Mouse (Mus musculus) midbrain, postnatal 0 days (tissue): ENCODE results near the gene Smr3a. TPM values are rescaled to one million over a fixed set of nuclear protein-coding genes. Genes with fewer than 3 reads are reported as not detected.

Source experiments
- ATAC-seq: fragments of 200-750 bp; cut with Nextera tagmentation; 2 replicates; pipeline ENCODE4 v1.8.0; 2017; ENCODE audit warnings: moderate number of reproducible peaks, mild to moderate bottlenecking, moderate TSS enrichment, moderate library complexity; ENCODE audit not compliant: low FRiP score
- DNase-seq: peaks from one replicate; pipeline ENCODE4 v3.0.0-alpha.2; 2015; ENCODE audit warnings: low spot score
- H3K27ac ChIP-seq: fragments of 300-500 bp; sonication (generic); 2 replicates; pipeline ENCODE4 v1.5.1; 2014; ENCODE audit warnings: low read depth, mild to moderate bottlenecking, low read length, mixed read lengths
- H3K27me3 ChIP-seq: fragments of 300-500 bp; sonication (generic); 2 replicates; pipeline ENCODE4 v1.6.1; 2014; ENCODE audit warnings: low read length, control low read depth, mixed read lengths; ENCODE audit not compliant: insufficient read depth
- H3K36me3 ChIP-seq: fragments of 300-500 bp; sonication (generic); 2 replicates; pipeline ENCODE4 v1.6.1; 2014; ENCODE audit warnings: low read length, control low read depth, mixed read lengths; ENCODE audit not compliant: insufficient read depth
- H3K4me1 ChIP-seq: fragments of 300-500 bp; sonication (generic); 2 replicates; pipeline ENCODE4 v1.6.1; 2014; ENCODE audit warnings: mild to moderate bottlenecking, control low read depth, antibody characterized with exemption, low read length, mixed read lengths; ENCODE audit not compliant: insufficient read depth
- H3K4me2 ChIP-seq: fragments of 300-500 bp; sonication (generic); 2 replicates; pipeline ENCODE4 v1.6.1; 2014; ENCODE audit warnings: low read depth, mild to moderate bottlenecking, low read length, mixed read lengths; ENCODE audit not compliant: poor library complexity, severe bottlenecking
- H3K4me3 ChIP-seq: fragments of 300-500 bp; sonication (generic); 2 replicates; pipeline ENCODE4 v1.5.1; 2014; ENCODE audit warnings: low read depth, mild to moderate bottlenecking, low read length, moderate library complexity
- H3K9ac ChIP-seq: fragments of 300-500 bp; sonication (generic); replicated peaks from 2 replicates; pipeline ENCODE4 v1.6.1; 2014; ENCODE audit warnings: mild to moderate bottlenecking, low read length, moderate library complexity, mixed read lengths; ENCODE audit not compliant: poor library complexity, severe bottlenecking
- H3K9me3 ChIP-seq: fragments of 300-500 bp; sonication (generic); 2 replicates; pipeline ENCODE4 v1.6.1; 2016; ENCODE audit warnings: low read length, control low read depth
- CTCF ChIP-seq: IDR thresholded peaks from 2 replicates; pipeline ENCODE4 v1.5.1; 2016; ENCODE audit warnings: antibody characterized with exemption, mild to moderate bottlenecking
- WGBS: fragments of 180-500 bp; shearing (Covaris S2); extraction: QIAGEN DNeasy Blood & Tissue Kit; methylation state at CpG from one replicate; pipeline ENCODE4 v1.1.7; 2014; 5-methylcytosine and 5-hydroxymethylcytosine counted together
- polyA plus RNA-seq: library from polyadenylated mRNA; unstranded; fragments of >200 nt; fragmentation: Nextera tagmentation; extraction: Ambion mirVana; gene quantifications from 2 replicates; pipeline ENCODE4 v1.2.1, GENCODE M21; 2015
- total RNA-seq: library from RNA; depleted of rRNA; stranded (reverse); fragments of >200 nt; gene quantifications from 2 replicates; pipeline ENCODE4 v1.2.3, GENCODE M21; 2014; rRNA removed

The Smr3a gene
- total RNA-seq (not detected in 2 replicates), polyA plus RNA-seq (0.38 TPM in 1 of 2 replicates, not detected in the other)

DNA sequence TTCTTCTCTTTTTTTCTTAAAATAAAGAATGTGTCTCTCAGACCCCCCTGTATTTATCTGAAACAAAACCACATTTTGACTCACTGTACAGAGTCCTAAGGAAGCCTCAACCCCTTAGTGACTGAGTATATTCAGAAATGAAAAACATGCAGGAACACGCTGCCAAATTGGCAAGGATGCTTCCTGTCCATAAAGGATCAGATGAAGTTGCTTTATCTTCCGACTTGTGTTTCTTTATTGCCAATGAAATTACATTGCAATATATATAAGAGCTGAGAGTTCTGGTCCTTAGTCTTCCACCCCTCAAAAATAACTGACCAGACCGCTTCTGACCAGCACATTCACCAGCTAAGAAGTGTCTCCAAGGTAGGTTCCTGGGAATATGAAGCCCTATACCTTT lies at the start of gene Smr3a:
Gene Smr3a, plus strand, starts transcription at position 301 of the 400 bp plus-strand sequence.
- DNase-seq (no peak), ATAC-seq (no peak)
- Histone ChIP-seq H3K4me1 (no peaks in the 10 kb centered on the region), H3K4me3 (no peak within 1 kb of the TSS), H3K4me2 (no peak within 1 kb of the TSS), H3K27me3 (no peaks in the 10 kb centered on the region), H3K36me3 (no peaks in the 10 kb centered on the region), H3K9me3 (no peaks in the 10 kb centered on the region), H3K27ac (no peak within 1 kb of the TSS), H3K9ac (no peak within 1 kb of the TSS)
- WGBS = 91% methylated on average over 3 of the region's 3 CpGs
- TF ChIP-seq CTCF = no peak

DNA sequence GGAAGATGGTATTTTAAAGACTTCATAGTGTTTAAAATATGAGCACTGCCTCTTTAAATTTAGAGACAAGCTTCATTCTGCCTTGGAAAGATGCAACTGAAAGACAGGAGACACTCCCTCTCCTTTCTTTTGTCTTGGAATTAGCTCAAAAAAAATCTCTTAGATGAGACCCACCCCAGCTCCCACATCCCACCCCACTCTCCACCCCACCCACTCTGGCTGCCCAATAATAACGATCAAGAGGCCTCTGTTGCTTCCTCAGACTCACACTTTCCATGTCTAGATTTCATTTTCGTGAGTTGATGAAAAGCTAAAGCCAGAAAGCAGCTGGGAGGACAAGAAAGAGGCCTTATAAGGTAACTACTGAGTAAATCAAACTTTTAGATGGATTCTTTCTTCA lies 33.1 kb upstream of the Smr3a start, which contains the start of the genes 2310003L06Rik and Gm28434:
Gene 2310003L06Rik, plus strand, starts transcription at position 259 of the 400 bp plus-strand sequence.
Gene Gm28434, plus strand, starts transcription at position 317 of the 400 bp plus-strand sequence.
- H3K4me1 ChIP-seq = no peaks in the 10 kb centered on the region
- no peak for DNase-seq
- no peaks in the 10 kb centered on the region for H3K36me3 ChIP-seq
- no peak for TF ChIP-seq CTCF
- H3K4me2 ChIP-seq = no peak within 1 kb of the TSS
- H3K27me3 ChIP-seq = no peaks in the 10 kb centered on the region
- H3K27ac ChIP-seq = no peak within 1 kb of the TSS
- no peak for ATAC-seq
- H3K9ac ChIP-seq = no peak within 1 kb of the TSS
- no peaks in the 10 kb centered on the region for H3K9me3 ChIP-seq
- H3K4me3 ChIP-seq = no peak within 1 kb of the TSS
- 56% methylated on average over 2 of the region's 2 CpGs for WGBS

DNA sequence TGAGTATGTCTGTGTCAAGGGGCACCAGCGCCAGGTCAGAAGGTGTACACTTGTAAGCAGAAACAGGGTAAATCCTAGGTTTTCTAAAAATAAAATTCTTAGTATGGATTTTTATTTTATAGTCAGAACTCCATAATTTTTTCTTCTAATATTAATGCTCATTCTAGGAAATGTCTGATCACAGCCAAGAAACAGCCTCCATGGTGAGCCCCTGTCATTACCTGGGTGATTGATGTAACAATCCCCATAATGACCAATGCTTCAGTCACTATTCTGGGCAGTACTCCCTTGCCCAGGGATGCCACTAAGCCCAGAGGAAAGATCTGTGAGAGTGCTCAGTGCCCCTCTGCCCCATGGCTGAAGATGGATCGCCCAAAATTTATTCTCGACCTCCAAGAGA lies 23.2 kb upstream of the Smr3a start, which contains the start of gene Cabs1:
Gene Cabs1, plus strand, starts transcription at position 301 of the 400 bp plus-strand sequence.
- no peak for DNase-seq
- TF ChIP-seq CTCF = no peak
- no peaks in the 10 kb centered on the region for H3K4me1 ChIP-seq

DNA sequence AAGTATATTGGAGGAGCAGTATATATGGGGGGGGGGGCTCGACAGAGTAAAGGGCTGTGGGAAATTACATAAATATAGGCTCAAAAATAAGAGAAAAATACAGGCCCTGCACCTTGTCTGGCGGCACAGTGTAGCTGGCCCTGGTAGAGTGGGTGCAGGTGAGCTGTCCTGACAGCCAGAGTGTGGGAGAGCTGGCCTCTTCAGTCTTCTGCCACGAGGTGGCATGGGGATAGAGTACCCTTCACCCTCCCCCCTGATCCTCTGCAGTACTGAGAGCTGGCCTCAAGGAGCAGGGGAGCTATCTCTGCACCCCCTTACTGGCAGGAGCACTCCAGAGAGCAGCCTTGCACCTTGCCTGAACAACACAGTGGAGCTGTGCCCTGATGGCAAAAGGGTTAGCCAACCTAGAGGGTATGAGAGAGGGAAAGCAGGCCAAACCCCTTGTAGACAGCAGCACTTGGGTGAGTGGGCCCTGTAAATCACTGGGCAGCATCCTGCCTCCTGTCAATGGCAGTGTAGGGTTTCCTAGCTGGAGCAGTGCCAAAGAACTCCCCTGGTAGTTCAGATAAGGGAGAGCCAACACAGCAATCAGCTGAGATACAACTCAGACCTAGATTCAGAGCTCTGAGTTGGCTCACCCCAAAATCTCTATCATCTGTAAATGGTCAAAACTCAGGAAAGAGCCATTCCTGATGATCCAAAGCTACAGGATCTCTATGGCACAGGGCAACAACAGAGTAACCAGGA lies 19.7 kb upstream of the Smr3a start:
- no peak for TF ChIP-seq CTCF

More for the DNA sequence above, 23.2 kb upstream of the Smr3a start, which contains the start of gene Cabs1:
- 89% methylated on average over 3 of the region's 3 CpGs for WGBS
- H3K9me3 ChIP-seq = no peaks in the 10 kb centered on the region
- H3K27me3 ChIP-seq = no peaks in the 10 kb centered on the region
- H3K27ac ChIP-seq = no peak within 1 kb of the TSS
- H3K4me3 ChIP-seq = no peak within 1 kb of the TSS
- H3K4me2 ChIP-seq = no peak within 1 kb of the TSS
- H3K36me3 ChIP-seq = no peaks in the 10 kb centered on the region
- no peak for ATAC-seq
- no peak within 1 kb of the TSS for H3K9ac ChIP-seq

DNA sequence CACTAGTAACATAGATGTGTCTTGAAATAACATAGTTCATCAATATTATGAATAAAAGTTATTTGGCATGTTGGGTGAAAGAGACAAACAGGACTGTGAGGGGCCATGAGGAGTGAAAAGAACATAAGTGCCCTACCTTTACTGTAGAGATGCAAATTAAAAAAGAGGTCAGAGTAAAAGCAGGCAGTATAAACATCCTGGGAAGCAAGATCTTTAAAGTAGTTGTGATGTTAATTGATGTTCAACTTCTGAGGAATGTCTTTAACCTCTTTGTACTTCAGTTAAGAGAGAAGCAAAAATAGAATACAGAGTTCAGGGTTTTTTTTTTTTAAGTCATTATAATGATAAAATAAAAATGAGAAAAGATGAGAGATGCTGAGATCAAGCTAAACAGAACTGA lies 2.9 kb downstream of the Smr3a start:
- DNase-seq = no peak
- Histone ChIP-seq H3K27ac (no peak overlapping the region), H3K9me3 (no peaks in the 10 kb centered on the region), H3K27me3 (no peaks in the 10 kb centered on the region), H3K4me3 (no peak overlapping the region), H3K9ac (no peak overlapping the region), H3K4me2 (no peak overlapping the region), H3K4me1 (no peaks in the 10 kb centered on the region), H3K36me3 (no peaks in the 10 kb centered on the region)
- no peak for TF ChIP-seq CTCF
- no peak for ATAC-seq

More for the DNA sequence above, 19.7 kb upstream of the Smr3a start:
- no peaks in the 10 kb centered on the region for H3K27me3 ChIP-seq
- no peak overlapping the region for H3K4me3 ChIP-seq
- H3K36me3 ChIP-seq = no peaks in the 10 kb centered on the region
- no peak overlapping the region for H3K9ac ChIP-seq
- H3K4me2 ChIP-seq = no peak overlapping the region
- no peak overlapping the region for H3K27ac ChIP-seq
- H3K9me3 ChIP-seq = no peaks in the 10 kb centered on the region
- no peaks in the 10 kb centered on the region for H3K4me1 ChIP-seq
- ATAC-seq = no peak
- 63% methylated on average over 3 of the region's 3 CpGs for WGBS
- DNase-seq = no peak

Other genes starting within 250 kb of the Smr3a start
- gene Csn1s2a, start 228.0 kb upstream of the Smr3a start, total RNA-seq = not detected in 2 replicates
- gene Csn1s2a, start 228.0 kb upstream of the Smr3a start, polyA plus RNA-seq = not detected in 2 replicates
- not detected in 2 replicates for gene Csn1s2b, start 194.5 kb upstream of the Smr3a start, total RNA-seq
- not detected in 2 replicates for gene Csn1s2b, start 194.5 kb upstream of the Smr3a start, polyA plus RNA-seq
- not detected in 2 replicates for gene Prr27, start 176.9 kb upstream of the Smr3a start, total RNA-seq
- not detected in 2 replicates for gene Prr27, start 176.9 kb upstream of the Smr3a start, polyA plus RNA-seq
- gene Odam, start 117.5 kb upstream of the Smr3a start, total RNA-seq = not detected in 2 replicates
- not detected in 2 replicates for gene Odam, start 117.5 kb upstream of the Smr3a start, polyA plus RNA-seq
- gene Csn3, start 77.0 kb upstream of the Smr3a start, total RNA-seq = not detected in 2 replicates
- gene Csn3, start 77.0 kb upstream of the Smr3a start, polyA plus RNA-seq = not detected in 2 replicates
- gene 2310003L06Rik, start 33.1 kb upstream of the Smr3a start, total RNA-seq = 0.33 TPM in 1 of 2 replicates, not detected in the other
- 0.12 and 0.17 TPM in 2 replicates for gene 2310003L06Rik, start 33.1 kb upstream of the Smr3a start, polyA plus RNA-seq
- not detected in 2 replicates for gene Gm28434, start 33.0 kb upstream of the Smr3a start, total RNA-seq
- gene Gm28434, start 33.0 kb upstream of the Smr3a start, polyA plus RNA-seq = not detected in 2 replicates
- gene Cabs1, start 23.1 kb upstream of the Smr3a start, total RNA-seq = not detected in 2 replicates
- gene Cabs1, start 23.1 kb upstream of the Smr3a start, polyA plus RNA-seq = not detected in 2 replicates
- not detected in 2 replicates for gene Smr2, start 84.0 kb downstream of the Smr3a start, total RNA-seq
- not detected in 2 replicates for gene Smr2, start 84.0 kb downstream of the Smr3a start, polyA plus RNA-seq
- not detected in 2 replicates for gene Gm11116, start 109.0 kb downstream of the Smr3a start, total RNA-seq
- gene Gm11116, start 109.0 kb downstream of the Smr3a start, polyA plus RNA-seq = not detected in 2 replicates
- not detected in 2 replicates for gene Gm11115, start 151.6 kb downstream of the Smr3a start, total RNA-seq
- not detected in 2 replicates for gene Gm11115, start 151.6 kb downstream of the Smr3a start, polyA plus RNA-seq